Mouse (Mus musculus) C2C12 (cell line): ENCODE measurements around the gene Tbk1. TPM values are rescaled to one million over a fixed set of nuclear protein-coding genes. Genes with fewer than 3 reads are reported as not detected.

Experiments used
- H3K27me3 ChIP-seq: one replicate; pipeline ENCODE4 v1.6.1; 2011; ENCODE audit not compliant: control insufficient read depth, insufficient read depth, insufficient read length
- H3K36me3 ChIP-seq: one replicate; pipeline ENCODE4 v1.6.1; 2011; ENCODE audit not compliant: control insufficient read depth, insufficient read depth
- H3K4me3 ChIP-seq: one replicate; pipeline ENCODE4 v1.5.1; 2011; ENCODE audit warnings: mild to moderate bottlenecking, control low read depth; ENCODE audit not compliant: poor library complexity, insufficient read depth, severe bottlenecking
- H3K79me2 ChIP-seq: one replicate; pipeline ENCODE4 v1.6.1; 2011; ENCODE audit not compliant: control insufficient read depth, insufficient read depth
- H3K79me3 ChIP-seq: one replicate; pipeline ENCODE4 v1.6.1; 2011; ENCODE audit warnings: low read depth, control low read depth
- H3ac ChIP-seq: one replicate; pipeline ENCODE3; 2011; ENCODE audit warnings: low read depth; ENCODE audit not compliant: control insufficient read depth, insufficient read length
- CEBPB ChIP-seq: IDR thresholded peaks from one replicate; pipeline ENCODE4 v1.6.1; 2011; ENCODE audit warnings: low read depth, mild to moderate bottlenecking, control low read depth, moderate library complexity
- CTCF ChIP-seq: IDR thresholded peaks from one replicate; pipeline ENCODE4 v1.5.1; 2011; ENCODE audit not compliant: control insufficient read depth, insufficient read depth, insufficient read length
- FOSL1 ChIP-seq: IDR thresholded peaks from one replicate; pipeline ENCODE4 v1.8.0; 2011; ENCODE audit warnings: mild to moderate bottlenecking, low read length; ENCODE audit not compliant: poor library complexity, insufficient read depth, severe bottlenecking
- MAX ChIP-seq: IDR thresholded peaks from one replicate; pipeline ENCODE4 v1.6.1; 2011; ENCODE audit warnings: mild to moderate bottlenecking, control low read depth
- MYOD1 ChIP-seq: IDR thresholded peaks from one replicate; pipeline ENCODE4 v1.6.1; 2011; ENCODE audit warnings: low read depth; ENCODE audit not compliant: control insufficient read depth, insufficient read length
- MYOG ChIP-seq: IDR thresholded peaks from one replicate; pipeline ENCODE4 v1.6.1; 2011; ENCODE audit not compliant: control insufficient read depth, insufficient read length; ENCODE audit errors: extremely low read depth
- USF1 ChIP-seq: IDR thresholded peaks from one replicate; pipeline ENCODE4 v1.6.1; 2011; ENCODE audit warnings: low read depth, mild to moderate bottlenecking, control low read depth, moderate library complexity
- long read RNA-seq, 2 experiments: library from polyadenylated mRNA; unstranded; transcript quantifications; one replicate each; pipeline ENCODE4 v2.0.0; 2019 to 2020
- polyA plus RNA-seq: library from polyadenylated mRNA; unstranded; fragments of >200 nt; fragmentation: generic; extraction: Trizol; gene quantifications from one replicate; pipeline ENCODE4 v1.2.1, GENCODE M21; 2012; ENCODE audit warnings: missing spikeins

The Tbk1 gene
- polyA plus RNA-seq: 10.7 TPM
- long read RNA-seq, experiment 1, transcript Tbk1-201 (21 exons, 3,024 nt): major isoform, 17 of 30 reads
- long read RNA-seq, experiment 1, partial matches to known transcripts: 5 of 30 reads
- long read RNA-seq, experiment 1, other reads (novel, unspliced or antisense): 8 of 30 reads
- long read RNA-seq, experiment 2, transcript Tbk1-201 (21 exons, 3,024 nt): major isoform, 195 of 234 reads
- long read RNA-seq, experiment 2, partial matches to known transcripts: 13 of 234 reads
- long read RNA-seq, experiment 2, other reads (novel, unspliced or antisense): 26 of 234 reads

GRCm38 (mm10) chr10:121586675-121587370, at the start of gene Tbk1:
Tbk1 (minus strand) TSS chr10:121586787.
- TF ChIP-seq USF1 (peak; percentile 93), MYOD1 (no peak), FOSL1 (no peak), CTCF (no peak), CEBPB (no peak), MYOG (no peak), MAX (peak; percentile 61)
- peak within 1 kb of the TSS; percentile 86 for H3K4me3 ChIP-seq
- peaks cover 43% of the 10 kb centered on the region for H3K79me3 ChIP-seq
- no peaks in the 10 kb centered on the region for H3K27me3 ChIP-seq
- H3ac ChIP-seq: peak within 1 kb of the TSS; percentile 89
- peaks cover 64% of the 10 kb centered on the region for H3K36me3 ChIP-seq
- H3K79me2 ChIP-seq: peaks cover 51% of the 10 kb centered on the region

- Histone ChIP-seq H3K79me2 (no peaks in the 10 kb centered on the region), H3K79me3 (no peaks in the 10 kb centered on the region), H3ac (no peak overlapping the region), H3K4me3 (no peak overlapping the region), H3K27me3 (peaks cover 13% of the 10 kb centered on the region), H3K36me3 (no peaks in the 10 kb centered on the region)
- TF ChIP-seq CEBPB (no peak), MAX (no peak), MYOG (no peak), FOSL1 (no peak), USF1 (no peak), CTCF (no peak), MYOD1 (no peak)
Observed at GRCm38 (mm10) chr10:121636276-121636675, 49.7 kb upstream of the Tbk1 start.

- H3ac ChIP-seq: no peak overlapping the region
- H3K27me3 ChIP-seq: peaks cover 5% of the 10 kb centered on the region
- no peaks in the 10 kb centered on the region for H3K79me3 ChIP-seq
- H3K36me3 ChIP-seq: no peaks in the 10 kb centered on the region
- no peaks in the 10 kb centered on the region for H3K79me2 ChIP-seq
- no peak for TF ChIP-seq MAX
- TF ChIP-seq MYOD1: no peak
- TF ChIP-seq USF1: no peak
- no peak for TF ChIP-seq CEBPB
- TF ChIP-seq MYOG: no peak
- no peak for TF ChIP-seq CTCF
- no peak for TF ChIP-seq FOSL1
- no peak overlapping the region for H3K4me3 ChIP-seq
Observed at GRCm38 (mm10) chr10:121634159-121634558, 47.6 kb upstream of the Tbk1 start.

- TF ChIP-seq USF1: no peak
- no peak for TF ChIP-seq MAX
- TF ChIP-seq MYOD1: no peak
- TF ChIP-seq CEBPB: no peak
- no peak for TF ChIP-seq FOSL1
- TF ChIP-seq CTCF: no peak
- TF ChIP-seq MYOG: no peak
- no peak overlapping the region for H3K4me3 ChIP-seq
- H3K36me3 ChIP-seq: peaks cover 4% of the 10 kb centered on the region
Observed at GRCm38 (mm10) chr10:121628561-121629040, 42.0 kb upstream of the Tbk1 start.

GRCm38 (mm10) chr10:121627216-121627852, 40.7 kb upstream of the Tbk1 start:
- peaks cover 17% of the 10 kb centered on the region for H3K36me3 ChIP-seq
- TF ChIP-seq CTCF (no peak), CEBPB (no peak), USF1 (no peak), MAX (no peak), FOSL1 (no peak), MYOG (no peak), MYOD1 (no peak)
- H3K79me2 ChIP-seq: peaks cover 38% of the 10 kb centered on the region
- H3K4me3 ChIP-seq: no peak overlapping the region
- peaks cover 34% of the 10 kb centered on the region for H3K79me3 ChIP-seq
- no peaks in the 10 kb centered on the region for H3K27me3 ChIP-seq
- no peak overlapping the region for H3ac ChIP-seq

More at GRCm38 (mm10) chr10:121628561-121629040, 42.0 kb upstream of the Tbk1 start:
- H3K27me3 ChIP-seq: no peaks in the 10 kb centered on the region
- H3K79me2 ChIP-seq: peaks cover 25% of the 10 kb centered on the region
- peaks cover 21% of the 10 kb centered on the region for H3K79me3 ChIP-seq
- H3ac ChIP-seq: no peak overlapping the region
